Mouse (Mus musculus) adrenal gland, postnatal 10 days (tissue): ENCODE results near the gene Sap30l. TPM values are rescaled to one million over a fixed set of nuclear protein-coding genes. Genes with fewer than 3 reads are reported as not detected.
A peak's percentile ranks its signal among the peaks of the same experiment; 100 is the strongest.
"Not testable (repeated sequence)": the region's sequence is repeated elsewhere in the genome, so short reads cannot be mapped to it uniquely, and the experiment has no call there.

Experiments used
- DNase-seq: peaks from one replicate; pipeline ENCODE4 v3.0.0; 2021; ENCODE audit warnings: mixed read lengths
- total RNA-seq, 2 experiments: library from RNA; stranded (reverse); gene quantifications; 2 replicates each; pipeline ENCODE4 v1.2.3; 2021

Sap30l gene
- total RNA-seq, 2 experiments from 2014 or later, result 36.4 to 36.6 TPM

DNA sequence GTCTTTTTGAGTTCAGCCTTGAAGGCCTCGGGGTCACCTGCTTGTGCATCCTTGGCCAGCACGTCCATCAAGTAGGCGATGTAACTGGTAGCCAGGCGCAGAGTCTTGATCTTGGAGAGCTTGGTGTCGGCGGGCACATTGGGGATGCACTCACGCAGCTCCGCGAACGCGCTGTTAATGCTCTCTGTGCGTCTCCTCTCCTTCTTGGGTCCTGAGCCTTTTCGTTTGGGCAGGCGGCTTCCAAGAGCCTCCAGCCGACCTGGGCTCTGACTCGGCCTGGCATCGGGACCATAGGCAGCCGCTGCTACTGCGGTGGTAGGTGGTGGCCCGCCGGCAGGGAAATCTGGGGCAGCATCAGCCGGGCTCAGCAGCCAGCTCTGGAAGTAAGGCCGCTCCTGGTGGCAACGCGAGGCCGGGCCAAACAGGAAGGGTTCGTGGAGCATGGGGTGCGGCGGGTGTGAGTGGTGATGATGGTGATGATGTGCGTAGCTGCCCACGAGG is 29.9 kb downstream of the Sap30l start:
- DNase-seq, result no peak

DNA sequence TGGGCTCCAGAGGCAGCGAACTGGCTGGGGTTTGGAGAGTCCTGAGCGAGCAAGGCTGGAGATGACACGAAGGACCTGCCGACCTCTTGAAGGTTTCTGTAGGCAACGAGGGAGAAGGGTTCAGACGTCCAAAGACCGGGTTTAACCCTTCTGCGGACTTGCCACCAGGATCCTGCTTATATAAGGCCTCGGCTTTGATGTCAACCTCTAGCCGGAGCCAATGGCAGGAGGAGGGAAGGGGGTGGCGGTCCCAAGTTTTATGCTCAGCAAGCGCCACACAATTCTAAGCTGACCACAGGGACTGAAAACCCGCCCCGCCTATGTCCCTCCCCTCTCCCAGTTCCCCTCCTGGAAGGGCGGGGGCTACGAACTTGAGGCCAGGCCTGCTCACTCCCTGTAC is 30.4 kb downstream of the Sap30l start:
- peak; percentile 22 for DNase-seq

DNA sequence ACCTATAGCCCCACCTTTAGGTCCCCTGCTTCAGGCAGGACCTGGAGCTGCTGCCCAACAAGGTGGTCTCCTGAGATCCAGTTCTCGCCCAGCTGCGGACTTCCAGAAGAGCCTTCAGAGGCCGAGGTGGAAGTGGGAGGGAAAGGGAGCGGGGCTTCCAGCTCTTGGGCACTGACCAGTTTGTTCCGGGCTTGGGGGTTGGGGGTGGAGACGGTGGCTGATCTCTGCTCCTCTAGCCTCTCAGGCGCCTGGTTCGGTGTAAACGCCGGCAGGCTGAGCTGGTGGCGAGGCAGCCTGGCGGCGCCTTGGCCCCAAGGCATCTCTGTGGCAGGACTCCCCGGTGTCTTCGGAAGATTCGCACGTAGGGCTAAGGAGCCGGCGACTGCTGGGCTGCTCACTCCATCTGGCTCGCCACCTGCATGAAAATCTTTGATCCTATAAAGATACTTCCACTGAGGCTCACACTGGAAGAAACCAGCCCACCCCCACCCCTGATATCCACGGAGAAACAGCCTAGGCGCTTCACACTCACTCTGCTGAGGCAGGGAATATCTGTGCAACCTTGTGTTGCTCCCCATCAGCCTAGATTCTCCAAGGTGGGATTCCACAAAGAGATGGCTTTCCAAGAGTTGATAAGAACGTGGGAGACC is 31.2 kb downstream of the Sap30l start, which contains the start of gene Hand1:
Hand1 (minus strand) TSS at position 267 of the 650 bp plus-strand sequence.
- no peak for DNase-seq

DNA sequence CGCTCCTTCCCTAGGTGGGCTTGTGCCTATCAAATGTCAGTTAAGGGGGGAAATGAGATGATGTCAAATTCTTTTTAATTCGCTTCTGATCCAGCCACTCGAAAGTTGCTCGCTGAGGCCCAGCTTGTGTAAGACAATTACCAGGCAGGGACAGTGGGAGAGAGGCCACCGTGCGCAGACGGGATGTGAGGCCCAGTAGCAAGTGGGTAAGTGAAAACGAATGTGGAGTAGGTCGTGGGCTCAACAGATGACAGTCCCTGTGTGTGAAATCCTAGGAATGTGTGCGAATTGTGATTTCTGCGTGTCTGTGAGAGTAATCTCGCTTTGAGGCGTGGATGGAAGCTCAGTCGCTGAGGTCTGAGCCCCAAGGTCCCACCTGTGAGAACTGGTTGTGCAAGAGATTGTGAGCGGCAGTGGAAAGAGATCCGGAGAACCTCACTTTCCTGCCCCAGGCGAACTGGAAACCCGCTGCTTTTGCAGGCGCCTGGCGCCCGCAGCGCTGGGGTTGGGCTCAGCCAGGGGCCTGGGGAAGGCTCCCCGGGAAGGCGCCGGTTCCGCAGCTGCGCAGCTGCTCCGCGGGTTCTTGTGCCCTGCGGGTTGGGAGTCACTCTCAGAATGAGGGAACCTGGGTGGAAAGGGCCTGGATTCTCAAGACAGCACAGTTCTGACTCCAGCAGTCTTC is 32.0 kb downstream of the Sap30l start:
- peak; percentile 23 for DNase-seq

DNA sequence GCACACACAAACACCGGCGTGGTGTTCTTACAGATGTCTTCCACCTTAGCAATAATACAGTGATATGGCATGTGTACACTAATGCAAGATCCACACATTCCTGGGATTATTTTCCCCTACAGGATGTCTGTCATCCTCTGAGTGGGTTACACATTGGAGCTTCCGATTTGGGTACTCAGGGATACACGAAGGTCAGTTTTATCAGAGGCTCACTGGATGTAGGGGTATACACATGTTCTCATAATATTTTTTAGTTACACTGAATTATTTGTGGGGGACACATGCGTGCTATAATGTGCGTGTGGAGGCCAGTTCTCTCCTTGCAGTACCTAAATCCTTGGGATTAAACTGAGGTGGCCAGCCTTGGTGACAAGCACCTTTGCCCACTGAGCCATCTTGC is 32.6 kb downstream of the Sap30l start:
- DNase-seq, result no peak

DNA sequence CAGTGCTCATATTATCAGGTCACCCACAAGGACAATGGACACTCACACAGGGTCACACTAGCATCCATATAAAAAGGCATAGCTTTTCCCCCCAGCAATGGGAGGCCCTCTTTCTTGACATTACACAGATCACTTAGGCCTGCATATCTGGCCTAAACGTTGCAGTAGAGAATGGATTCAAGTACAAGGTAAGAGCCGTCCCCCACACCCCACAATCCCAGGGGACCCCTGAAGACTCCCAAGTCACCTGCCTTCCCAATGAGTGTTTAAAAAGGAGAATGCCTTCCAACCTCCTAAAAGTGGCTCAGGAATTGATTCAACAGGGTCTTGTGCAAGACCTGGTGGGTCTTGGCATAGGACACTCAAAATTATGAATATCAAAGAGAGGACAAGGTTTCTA is 33.9 kb downstream of the Sap30l start:
- DNase-seq, result no peak

DNA sequence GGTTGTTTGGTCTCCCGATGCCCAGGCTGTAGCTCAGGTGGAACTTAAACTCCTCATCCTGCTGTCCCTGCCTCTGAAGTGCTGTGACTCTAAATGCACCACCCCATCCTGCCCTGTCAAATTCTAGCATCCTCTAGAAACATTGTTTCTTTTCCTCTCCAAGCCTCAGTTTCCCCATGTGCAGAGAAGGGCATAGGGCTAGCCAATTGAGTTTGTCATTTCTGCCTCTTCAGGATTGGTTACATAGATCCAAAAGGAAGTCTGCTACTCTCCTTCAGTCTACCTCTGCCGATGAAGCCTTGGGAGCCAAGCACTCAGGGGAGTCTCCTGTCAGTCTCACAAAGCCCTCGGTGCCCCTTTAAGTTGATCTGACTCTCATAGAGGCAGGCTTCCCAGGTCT is 34.5 kb downstream of the Sap30l start:
- no peak for DNase-seq

DNA sequence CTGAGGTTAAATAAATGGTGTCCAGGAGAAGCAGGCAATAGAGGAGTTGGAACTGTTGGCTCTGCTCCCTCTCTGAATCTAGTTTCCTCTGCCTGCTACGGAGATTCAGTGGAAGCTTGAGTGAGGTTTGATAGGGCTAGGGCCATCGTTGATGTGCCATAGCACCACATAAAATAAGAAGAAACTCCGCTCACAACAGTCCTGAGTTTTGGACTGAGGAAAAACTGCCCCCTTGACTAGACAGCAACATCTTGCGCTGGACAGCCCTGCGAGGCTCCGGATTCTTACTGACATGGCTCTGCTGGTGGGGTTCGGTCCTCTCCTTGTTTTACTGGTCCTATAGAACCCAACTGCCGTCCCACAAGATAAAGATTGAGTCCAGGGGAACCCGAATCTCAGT is 35.0 kb downstream of the Sap30l start:
- DNase-seq, result no peak

DNA sequence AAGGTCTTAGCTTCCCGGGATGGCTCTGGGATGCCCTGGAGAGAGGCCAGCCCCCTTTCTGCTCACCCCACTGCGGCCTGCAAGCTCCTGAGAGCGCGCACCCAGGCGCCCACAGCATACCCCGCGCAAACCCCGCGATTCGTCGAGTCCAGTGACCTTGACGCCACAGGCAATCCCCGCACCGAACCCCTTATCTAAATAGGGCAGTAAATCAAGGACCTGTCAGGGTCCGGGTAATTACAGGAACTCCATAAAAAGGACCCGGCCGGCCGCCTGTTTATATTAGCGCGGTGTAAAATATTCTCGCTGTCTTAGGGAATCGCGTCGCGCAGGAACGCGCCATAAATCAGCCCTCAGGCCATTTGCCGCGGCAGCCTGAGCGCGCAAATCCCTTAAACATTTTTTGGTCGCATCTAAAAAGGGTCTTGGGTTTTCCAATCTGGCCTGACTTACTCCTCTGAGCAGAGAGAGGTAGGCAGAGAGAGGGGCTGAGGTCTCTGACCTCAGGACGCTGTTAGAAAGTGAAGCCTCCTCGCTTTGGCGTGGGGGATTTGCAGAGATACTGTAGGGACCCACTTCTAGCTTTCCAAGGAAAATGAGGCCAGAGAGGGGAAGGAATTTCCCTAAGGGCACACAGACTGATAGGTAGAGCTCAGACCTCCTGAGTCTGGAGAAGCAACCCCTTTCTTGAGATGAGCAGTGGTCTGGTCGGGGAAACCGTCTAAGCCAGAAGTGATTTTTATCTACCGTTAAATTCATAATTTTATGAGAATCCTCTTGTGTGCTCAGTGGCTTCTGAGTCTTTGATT is 35.6 kb downstream of the Sap30l start:
- DNase-seq, result peak; percentile 19

DNA sequence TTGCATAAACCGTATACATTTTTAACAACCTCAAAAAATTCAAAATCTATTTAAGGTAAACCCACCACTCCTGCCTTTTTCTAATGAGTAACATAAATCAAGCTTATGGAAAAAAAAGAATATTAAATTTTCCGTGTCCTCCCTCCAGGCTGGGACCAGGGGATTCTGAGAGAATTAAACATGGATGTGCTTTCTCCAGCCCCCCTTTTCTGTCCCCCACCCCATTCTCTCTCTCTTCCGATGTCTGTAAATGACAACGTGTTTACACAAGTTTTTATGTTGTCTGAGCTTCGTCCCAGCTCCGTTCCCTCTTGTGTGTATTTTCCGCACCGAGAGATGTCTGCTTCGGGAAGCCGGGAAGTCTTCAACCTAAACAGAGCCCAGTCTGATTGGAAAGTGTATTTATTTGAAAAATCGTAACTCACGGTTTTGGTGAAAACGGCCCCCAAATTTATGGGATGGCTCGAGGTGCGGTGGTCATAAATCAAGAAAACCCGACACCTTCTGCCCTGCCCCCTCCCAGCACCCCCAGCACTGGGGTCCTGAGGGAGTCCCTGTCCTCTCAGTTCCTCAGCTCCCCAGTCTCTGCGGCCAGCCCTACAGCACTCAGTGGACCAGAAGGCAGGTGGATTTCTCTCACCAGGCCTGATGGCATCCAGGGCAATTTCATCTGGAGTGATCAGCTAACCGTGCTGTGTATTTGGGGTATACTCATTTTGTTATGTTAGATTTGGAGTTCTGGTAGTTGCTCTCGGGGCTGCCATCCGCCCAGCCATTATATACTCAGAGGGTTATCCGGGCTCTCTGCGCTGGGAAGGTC is 36.6 kb downstream of the Sap30l start:
- no peak for DNase-seq

DNA sequence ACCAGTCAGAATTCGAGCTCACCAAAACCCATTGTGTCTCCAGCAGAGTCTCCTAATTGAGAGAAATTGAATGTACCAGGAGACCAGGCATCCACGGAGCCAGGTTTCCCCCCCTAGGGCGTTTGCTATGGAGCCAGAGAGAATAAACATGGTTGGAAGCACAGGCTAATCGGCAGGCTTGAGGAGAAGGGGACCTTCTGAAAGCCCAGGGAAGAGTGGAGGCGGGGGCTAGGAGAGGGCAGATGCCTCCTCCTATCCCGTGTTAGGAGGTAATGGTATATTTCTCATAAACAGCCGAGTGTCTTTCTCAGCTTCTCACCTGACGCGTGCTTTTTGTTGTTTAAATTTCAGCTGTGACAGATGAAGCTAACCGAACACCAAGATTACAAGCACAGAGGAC is 39.5 kb downstream of the Sap30l start:
- DNase-seq, result no peak

DNA sequence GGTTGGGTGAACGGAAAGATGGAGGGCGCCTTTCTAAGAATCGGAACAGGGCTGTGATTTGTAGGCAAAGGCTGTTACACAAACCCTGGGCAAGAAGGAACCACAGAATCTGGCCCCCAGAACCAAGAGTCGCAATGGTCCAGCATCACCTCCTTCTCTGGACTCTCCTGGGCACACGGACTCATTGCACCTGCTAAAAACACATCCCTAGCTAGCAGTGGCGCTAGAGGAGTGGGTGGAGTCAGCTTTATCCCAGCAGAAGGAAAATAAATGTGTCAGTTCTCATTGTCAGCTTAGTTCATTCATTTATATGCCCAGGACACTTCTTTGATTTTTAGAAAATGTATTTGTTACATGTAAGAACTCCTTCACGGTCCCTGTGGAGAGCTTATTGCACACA is 40.0 kb downstream of the Sap30l start:
- no peak for DNase-seq

DNA sequence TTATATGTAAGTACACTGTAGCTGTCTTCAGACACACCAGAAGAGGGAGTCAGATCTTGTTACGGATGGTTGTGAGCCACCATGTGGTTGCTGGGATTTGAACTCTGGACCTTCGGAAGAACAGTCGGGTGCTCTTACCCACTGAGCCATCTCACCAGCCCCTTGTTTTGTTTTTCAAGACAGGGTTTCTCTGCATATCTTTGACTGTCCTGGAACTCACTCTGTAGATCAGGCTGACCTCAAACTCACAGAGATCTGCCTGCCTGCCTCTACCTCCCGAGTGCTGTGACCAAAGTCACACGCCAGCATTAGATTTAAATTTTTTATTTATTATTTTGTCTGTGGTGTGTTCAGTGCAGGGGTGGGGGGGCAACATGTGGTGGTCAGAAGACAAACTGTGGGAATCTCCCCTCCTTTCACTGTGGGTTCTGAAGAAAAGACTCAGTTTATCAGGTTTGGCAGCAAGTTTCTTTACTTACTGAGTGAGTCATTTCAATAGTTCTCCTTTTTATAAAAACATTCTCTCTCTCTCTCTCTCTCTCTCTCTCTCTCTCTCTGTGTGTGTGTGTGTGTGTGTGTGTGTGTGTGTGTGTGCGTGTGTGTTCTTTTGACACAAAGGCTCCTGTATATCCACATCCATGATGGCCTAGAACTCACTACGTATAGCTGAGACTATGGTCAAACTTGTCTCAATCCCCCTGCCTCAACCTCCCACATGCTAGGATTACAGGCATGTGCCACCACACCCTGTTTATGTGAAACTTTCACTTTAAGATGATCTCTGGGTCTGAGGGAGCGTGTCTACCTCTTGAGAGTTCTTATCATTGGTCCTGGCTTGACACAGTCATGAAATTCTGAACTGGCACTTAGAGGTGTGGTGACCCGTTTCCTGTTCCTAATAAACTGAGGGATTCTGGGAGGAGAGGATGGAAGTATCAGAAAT is 45.3 kb downstream of the Sap30l start:
- DNase-seq, result not testable (repeated sequence)

DNA sequence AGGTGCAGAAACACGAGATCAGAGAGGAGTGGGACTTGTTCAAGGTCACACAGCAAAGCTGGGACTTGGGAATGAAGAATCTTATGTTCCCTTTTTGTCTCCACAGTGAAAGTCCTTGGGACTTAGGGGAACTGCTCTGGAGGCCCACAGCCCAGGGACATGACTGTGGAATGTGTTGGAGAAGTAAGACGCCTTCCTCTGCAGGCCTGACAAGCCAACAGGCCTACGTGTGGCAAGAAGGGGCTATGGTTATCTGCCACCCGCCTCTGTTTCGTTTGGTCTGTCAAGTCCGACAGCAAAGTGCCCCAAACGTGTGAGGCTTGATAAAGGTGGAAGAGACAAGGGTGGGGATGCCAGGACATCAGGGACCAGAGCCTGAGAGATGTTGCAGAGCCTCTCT is 46.0 kb downstream of the Sap30l start:
- no peak for DNase-seq

DNA sequence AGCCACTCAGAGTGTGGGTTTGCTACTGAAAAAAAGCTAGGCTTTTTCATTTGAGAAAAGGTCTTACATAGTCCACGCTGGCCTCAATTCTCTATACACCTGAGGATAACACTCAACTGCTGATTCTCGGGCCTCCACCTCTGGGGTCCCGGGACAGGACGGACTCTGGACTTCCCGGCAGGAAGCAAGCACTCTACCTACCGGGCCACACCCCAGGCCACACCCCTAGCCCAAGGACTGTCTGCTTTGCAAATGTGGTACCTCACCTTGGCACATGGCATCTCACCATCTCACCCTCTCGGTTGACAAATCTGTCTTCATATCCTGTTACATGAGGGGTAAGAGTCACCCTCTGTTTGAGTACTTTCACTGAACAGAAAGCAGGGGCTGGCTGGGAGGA is 48.9 kb downstream of the Sap30l start:
- DNase-seq, result no peak

DNA sequence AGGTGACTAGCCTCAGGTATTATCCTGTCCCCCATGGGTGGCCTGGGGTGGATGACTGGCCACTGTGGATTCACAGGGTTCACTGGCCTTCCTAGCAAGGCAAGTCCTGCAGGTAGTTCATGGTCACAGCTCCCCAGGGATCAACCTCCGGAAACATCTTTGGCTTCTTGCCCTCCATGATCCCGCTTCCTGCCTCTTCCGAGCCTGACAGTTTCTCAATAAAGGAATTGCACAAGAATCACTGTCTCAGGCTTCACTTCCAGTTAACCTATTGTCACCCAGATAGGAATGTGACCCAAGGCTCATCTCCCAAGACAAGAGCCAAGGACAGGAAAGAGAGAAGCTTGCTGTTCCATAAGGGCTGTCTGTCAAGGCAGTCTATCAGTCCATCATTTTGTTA is 49.5 kb downstream of the Sap30l start:
- no peak for DNase-seq

DNA sequence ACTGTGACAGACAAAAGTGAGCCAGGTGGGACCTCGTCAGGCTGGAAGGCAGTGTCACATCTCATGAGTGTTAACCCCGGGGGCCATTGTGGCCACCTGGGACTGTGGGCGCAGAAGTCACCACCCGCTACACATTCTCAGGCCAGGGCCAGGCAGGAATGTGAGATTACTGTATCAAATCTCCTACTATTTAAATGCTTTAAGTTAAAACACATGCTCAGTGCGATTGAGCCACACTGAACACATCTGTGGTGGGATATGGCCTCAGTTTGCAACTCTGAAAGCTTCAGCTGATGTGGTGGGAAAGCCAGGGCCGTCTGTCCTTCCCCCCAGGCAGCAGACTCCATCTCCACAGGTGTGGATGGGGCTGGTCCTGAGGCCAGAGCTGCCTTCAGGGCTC is 52.1 kb downstream of the Sap30l start:
- DNase-seq, result no peak

DNA sequence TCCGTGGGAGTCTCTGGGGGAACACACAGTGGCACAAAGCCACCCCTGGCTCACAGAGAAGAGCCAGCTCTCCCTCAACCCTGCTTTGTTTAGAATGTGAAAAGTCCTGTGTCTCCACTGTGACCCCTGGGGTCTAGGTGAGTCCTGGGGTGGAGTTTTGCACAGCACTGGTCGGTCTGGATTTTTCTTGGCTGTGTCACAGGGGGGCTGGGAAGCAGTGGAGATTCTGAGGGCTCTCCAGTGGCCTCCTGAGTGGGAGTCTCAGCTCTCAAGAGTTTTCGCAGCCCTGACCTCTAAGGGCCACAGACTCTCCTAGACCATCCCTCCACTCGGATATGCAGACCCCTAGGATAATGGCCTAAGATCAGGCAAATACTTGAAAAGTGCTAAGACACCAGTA is 56.3 kb downstream of the Sap30l start:
- DNase-seq, result no peak
